Mouse (Mus musculus): ENCODE data around the gene Snx29.

DNA sequence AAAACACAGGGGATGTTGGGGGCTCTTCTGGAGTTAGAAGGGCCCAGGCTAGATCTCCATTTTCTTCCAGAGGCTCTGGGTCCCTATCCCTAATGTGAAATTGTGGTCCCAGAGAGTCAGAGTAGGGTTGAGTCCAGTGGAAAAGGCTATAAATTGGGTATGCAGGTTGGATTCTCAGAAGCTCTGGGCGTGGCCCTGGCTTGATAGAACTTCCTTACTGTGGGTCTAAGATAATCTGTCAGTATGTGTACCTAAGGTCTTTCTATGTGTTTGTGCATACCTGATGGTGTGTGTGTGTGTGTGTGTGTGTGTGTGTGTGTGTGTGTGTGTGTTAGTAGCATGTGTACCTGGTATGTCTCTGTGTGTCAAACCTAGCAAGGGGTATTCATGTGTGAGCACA, 378.9 kb downstream of the Snx29 start:
- TF ChIP-seq CTCF (IDR thresholded peaks at IDR 0.05; ENCODE audit: insufficient read depth, low read depth, low read length), result no peak
- no peak for TF ChIP-seq POLR2A (IDR thresholded peaks at IDR 0.05; ENCODE audit: insufficient read depth, low read depth, low read length)
